Mouse (Mus musculus) liver, embryonic 14.5 days (tissue): ENCODE results near the gene Mllt3.

Source experiments
- CTCF ChIP-seq: IDR thresholded peaks from 2 replicates; pipeline ENCODE4 v1.5.1; 2016; ENCODE audit warnings: antibody characterized with exemption, low read depth, control low read depth
- EP300 ChIP-seq: IDR thresholded peaks from 2 replicates; pipeline ENCODE4 v1.6.1; 2016; ENCODE audit warnings: antibody characterized with exemption, low read depth

GRCm38 (mm10) chr4:87865041-87865440, 168.1 kb downstream of the Mllt3 start:
- TF ChIP-seq EP300 (no peak), CTCF (no peak)
